Mouse (Mus musculus): ENCODE results near the gene Cfl1.
"Not testable (repeated sequence)": the region's sequence is repeated elsewhere in the genome, so short reads cannot be mapped to it uniquely, and the experiment has no call there.

Gene Cfl1

DNA sequence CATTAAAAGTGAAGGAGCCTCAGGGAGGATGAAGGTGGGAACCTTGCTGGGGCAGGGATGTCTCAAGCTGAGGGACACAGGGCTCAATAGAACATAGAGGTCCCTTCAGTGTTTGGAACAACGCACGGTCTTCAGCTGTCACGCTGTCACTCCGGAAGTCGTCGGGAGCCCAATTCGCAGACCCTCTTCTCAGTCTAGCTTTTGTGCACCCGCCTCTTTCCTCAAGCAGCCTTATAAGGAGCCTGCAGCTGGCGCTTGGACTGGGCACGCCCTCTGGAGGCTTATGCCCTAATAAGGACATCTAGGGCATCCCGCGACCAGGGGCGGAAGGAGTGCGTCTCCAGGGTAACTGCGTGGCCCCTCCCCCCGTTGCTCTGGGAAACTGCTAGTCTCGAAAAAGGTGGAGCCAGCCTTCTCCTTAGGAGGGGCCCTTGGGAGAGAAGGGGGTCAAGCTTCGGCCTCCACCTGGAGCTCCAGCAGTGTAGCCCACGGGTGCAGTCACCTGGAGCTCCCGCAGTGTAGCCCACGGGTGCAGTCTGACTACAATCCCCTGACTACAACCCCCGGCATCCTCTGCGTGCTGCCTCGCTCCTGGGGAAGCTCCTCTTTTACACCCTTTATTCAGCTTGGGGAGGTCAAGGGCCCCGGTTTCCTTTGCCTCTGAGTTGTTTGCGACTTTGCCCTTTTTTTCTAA, 1.2 kb upstream of the Cfl1 start:
- DNase-seq (ENCODE audit: low read depth) = peak; percentile 98

DNA sequence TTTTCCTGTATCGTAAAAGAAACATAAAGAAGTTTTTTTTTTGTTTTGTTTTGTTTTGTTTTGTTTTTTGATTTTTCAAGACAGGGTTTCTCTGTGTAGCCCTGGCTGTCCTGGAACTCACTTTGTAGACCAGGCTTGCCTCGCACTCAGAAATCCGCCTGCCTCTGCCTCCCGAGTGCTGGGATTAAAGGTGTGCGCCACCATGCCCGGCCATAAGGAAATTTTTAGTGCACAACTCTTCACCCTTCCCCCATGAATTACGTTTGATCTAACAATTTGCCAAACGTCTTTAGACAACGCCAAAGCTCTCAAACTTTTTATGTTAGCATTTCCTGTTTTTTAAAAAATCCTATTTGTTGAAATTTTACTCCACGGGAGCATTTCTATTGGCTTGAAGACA, 534 bp upstream of the Cfl1 start:
- not testable (repeated sequence) for DNase-seq (ENCODE audit: low read depth)

GRCm38 (mm10) chr19:5490898-5491708, 848 bp downstream of the Cfl1 start:
- DNase-seq (ENCODE audit: low read depth) = peak; percentile 85

DNA sequence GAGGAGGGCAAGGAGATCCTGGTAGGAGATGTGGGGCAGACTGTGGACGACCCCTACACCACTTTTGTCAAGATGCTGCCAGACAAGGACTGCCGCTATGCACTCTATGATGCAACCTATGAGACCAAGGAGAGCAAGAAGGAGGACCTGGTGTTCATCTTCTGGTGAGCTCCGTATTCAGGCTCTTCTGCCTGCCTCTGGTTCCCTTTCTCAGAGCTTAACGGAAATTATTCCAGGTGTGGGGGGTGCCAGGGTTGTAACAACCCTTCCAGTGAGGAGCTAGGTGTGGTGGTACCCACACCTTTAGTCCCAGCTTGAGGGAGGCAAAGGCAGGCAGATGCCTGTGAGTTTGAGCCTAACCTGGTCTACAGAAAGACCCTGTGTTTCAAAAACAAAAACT, 2.4 kb downstream of the Cfl1 start:
- DNase-seq (ENCODE audit: low read depth) = no peak

DNA sequence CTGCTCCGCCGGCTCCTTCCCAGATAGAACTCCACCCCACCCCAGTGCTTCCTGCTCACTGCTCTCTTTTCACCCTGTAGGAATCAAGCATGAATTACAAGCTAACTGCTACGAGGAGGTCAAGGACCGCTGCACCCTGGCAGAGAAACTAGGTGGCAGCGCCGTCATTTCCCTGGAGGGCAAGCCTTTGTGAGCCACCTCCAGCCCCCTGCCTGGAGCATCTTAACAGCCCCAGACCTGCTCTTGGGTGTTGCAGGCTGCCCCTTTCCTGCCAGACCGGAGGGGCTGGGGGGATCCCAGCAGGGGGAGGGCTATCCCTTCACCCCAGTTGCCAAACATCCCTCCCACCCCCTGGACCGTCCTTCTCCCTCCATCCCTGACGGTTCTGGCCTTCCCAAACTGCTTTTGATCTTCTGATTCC, 3.1 kb downstream of the Cfl1 start:
- not testable (repeated sequence) for DNase-seq (ENCODE audit: low read depth)

- DNase-seq (ENCODE audit: low read depth) = no peak
Observed at GRCm38 (mm10) chr19:5494314-5494713, 4.1 kb downstream of the Cfl1 start.

DNA sequence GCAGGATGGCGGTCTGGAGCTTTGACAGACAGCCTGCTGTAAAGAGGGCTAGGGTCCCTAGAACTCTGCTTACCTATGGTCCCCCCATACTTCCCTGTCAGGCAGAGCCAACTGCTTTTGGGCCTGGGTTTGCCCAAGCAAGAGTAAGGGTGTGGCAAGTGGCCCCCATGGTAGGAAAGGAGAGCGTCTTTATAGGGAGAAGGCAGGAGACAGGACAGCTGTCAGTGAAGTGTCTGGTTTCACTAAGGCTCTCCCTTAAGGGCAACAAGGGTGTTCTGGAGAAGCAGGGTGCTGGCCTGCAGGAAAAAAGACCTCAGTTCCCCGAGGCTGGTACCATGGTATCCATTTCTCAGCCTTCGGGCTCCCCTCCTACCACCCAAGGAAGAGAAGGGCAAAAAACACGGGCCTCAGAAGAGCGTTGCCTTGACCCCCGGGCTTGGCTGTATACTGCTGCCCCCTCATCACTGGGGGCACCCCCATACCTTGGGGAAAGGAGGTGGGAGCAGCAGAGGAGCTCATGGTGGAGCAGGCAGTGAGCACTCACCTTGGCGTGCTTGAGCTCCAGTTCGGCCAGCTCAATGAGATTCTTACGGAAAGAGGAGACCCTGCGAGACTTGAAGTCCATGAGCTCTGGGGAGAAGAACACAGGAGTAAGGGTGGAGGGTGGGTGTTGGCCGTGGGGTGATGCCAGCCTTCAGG, 5.2 kb downstream of the Cfl1 start:
- no peak for DNase-seq (ENCODE audit: low read depth)

- no peak for DNase-seq (ENCODE audit: low read depth)
Observed at GRCm38 (mm10) chr19:5496052-5496370, 5.8 kb downstream of the Cfl1 start.

GRCm38 (mm10) chr19:5500330-5500875, 10.1 kb downstream of the Cfl1 start:
- DNase-seq (ENCODE audit: low read depth) = no peak

DNA sequence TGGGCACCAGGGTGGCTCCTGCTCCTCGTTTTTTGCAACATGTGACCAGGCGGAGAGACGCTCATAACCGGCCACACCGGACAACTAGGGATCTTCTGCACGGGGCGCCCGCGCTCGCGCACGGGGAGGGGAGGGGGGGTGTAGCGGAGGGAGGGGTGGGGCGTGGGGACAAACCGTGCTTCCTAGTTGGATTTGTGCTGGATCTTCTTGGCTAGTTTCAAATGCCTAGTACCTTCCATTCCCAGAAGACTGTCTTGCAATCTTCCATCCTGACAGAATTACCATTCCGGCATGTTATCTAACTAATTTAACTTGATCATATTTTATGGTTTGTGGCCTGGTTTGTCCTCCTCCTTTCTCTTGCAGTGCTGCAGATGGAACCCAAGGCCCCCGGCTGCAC, 13.4 kb downstream of the Cfl1 start, which contains the start of gene 1700020D05Rik:
1700020D05Rik (minus strand) TSS at position 101 of the 400 bp plus-strand sequence.
- DNase-seq (ENCODE audit: low read depth) = no peak

DNA sequence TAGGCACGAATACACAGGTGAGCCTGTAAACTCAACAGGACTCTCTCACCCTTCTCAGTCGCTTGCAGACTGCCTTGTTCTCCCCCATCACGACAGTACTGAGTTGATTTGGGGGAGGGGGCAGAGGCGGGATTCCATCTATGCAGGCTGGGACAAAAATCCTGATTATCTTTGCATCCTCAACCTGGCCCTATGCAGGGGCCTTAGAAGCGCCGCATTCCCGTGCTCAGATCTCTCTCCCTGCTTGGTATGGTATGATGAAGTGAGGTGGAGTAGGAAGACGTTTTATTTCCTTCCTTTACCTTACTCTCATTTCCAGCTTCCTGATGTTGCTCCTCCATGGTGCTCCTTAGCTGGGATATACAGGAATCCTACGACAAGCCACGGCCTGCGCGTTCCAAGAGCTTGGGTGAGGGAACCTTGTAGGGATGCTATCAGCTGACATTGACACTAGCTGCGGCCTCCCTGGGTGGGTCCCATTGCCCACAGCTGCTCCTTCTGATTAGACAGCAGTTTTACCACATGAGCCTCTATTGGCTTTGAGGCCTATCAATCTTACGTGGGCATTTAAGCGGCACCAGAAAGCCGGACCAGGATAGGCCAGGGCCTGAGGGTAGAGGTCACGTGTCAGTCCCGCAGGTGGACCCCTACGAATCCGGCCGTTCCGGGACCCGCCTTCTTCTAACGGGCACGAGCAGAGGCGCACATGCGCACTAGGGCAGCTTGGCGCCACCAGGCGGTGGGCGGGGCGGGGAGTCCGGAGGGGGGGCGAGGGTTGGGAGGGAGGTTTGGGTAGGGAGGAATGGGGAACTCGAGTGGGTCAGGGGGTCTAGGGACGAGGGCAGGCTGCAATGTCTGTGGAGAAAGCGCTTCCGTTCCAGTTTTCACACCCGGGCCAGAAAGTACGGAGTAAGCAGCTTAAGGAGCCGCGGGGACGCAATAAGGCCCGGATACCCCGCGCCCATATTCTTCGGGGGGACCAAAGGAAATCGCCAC, 20.1 kb downstream of the Cfl1 start, which contains the start of gene Snx32:
Snx32 (minus strand) TSS at position 508 of the 996 bp plus-strand sequence.
- DNase-seq (ENCODE audit: low read depth) = peak; percentile 94

DNA sequence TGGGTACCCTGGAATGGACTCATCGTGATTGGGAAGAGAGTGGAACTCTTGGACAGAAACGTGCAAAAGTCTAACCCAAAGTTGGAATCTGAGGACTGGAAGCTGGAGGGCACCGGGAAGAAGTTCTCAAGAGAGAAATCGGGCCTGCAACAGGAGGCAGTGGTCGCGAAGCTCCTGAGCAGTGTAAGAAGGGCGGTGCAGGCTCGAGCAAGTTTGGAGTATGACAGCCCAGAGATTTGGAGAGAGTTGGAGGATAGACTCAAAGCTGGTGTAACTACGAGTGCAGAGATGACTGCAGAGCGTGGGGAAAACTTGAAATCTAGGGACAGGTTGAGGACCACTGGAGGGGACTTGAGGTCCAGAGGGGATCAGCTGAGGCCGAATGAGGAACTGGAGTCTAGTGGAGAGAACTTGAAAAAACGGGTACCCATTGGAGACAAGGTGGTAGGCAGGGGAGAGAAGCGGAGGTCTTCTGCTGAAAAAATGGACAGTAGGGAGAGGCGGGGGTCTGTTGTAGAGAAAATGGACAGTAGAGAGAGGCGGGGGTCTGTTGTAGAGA, 20.9 kb downstream of the Cfl1 start:
- DNase-seq (ENCODE audit: low read depth) = no peak

DNA sequence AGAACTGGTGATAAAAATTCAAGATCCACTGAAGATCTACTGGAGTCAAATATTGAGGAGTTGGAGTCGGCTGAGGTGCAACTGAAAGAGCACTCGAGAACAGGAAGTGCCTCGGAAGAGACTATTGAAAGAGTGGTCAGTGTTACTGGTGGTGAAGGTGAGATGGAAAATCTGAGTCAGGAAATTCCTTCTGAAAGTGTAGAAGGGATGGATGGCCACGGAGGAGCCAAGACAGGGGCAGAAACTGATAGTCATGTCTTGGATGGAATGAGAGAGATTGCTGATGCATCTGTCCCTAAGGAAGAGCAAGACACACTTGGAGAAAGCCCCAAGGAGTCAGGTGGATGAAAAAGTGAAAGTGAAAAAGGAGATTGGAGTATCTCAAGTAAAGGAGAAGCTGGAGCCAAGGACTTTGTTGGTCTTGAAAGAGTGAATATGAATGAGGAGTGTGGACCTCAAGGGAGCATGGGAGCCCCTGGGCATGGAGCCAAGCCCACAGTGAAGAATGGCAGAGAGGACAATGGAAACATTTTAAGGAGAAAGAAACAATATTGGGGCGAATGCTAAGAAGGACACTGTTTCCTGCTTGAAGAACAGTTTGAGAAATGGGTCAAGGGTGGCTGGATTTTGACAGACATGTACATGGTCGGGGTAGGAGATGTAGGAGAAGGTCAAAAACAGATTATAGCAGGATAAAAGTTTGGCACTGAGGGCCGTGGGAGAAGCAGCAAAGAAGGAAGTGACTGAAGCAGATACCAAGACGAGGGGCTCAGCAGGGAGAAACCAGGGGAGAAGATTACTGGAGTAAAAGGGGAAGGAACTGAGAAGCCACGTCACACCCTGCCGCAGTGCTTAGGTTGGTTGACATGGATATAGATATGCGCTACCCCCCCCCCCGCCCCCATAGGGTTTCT, 22.1 kb downstream of the Cfl1 start:
- no peak for DNase-seq (ENCODE audit: low read depth)

GRCm38 (mm10) chr19:5513005-5513349, 22.7 kb downstream of the Cfl1 start:
- DNase-seq (ENCODE audit: low read depth) = no peak

DNA sequence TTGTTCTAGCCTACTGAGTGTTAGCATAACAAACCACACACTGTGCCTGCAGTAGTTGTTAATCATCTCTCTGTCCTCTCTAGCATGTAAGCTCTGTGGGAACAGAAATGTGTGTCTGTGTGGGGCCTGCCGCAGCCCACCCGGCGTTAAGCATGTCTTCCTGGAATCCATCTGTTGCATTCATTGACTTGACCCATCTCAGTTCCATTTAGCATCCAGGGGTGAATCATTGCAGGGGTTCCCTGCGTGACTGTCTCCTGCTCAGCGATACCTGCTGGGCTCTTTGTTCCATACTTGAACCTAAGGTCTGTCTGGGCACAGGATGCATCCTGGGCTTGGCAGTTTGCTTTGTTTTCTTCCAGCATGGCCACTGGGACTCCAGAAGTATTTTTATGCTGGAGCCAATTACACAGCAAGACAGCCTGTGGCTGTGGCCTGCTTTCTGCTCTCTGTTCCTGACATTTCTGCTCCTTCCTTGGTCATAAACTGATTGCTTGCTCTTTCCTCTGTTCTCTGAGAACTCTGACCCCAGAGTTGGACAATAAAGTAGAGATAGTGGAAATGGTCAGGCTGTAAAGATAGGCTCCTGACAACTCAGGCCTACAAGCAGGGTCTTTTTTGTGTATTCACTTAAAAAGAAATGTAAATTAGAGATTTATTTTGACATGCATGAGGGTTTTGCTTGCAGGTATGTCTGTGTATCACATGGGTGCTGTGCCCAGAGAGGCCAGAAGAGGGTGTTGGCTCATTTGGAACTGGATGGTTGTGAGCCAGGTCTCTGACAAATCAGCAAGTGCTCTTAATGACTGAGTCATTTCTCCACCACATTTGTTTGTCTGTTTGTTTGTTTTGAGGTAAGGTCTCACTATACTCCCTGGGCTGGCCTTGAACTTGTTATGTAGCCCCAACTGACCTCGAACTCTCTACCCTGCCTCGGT, 25.9 kb downstream of the Cfl1 start:
- DNase-seq (ENCODE audit: low read depth) = no peak

DNA sequence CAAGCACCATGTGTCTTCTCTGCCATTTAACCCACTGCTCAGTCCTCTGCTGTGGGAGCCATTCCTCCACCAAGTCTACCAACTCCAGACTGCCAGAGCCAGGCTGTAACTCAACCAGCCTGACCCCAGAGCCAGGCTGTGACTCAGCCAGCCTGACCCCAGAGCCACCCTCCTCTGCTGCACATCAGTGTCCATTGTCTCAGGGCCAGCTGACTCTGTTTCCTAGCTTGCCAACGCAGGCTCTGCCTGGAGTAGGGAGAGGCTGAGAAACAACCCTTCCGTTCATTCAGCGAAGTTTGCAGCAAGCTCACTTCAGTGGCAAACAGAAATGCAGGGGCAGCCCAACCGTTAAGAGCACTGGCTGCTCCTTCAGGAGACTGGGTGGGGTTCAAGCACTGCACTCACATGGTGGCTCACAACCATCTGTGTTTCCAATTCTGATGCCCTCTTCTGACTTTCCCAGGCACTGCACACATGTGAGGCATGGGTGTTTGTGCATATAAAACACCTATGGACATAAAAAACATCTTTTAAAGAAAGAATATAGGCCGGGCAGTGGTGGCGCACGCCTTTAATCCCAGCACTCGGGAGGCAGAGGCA, 26.8 kb downstream of the Cfl1 start:
- no peak for DNase-seq (ENCODE audit: low read depth)

- DNase-seq (ENCODE audit: low read depth) = no peak
Observed at GRCm38 (mm10) chr19:5518721-5519120, 28.5 kb downstream of the Cfl1 start.

- no peak for DNase-seq (ENCODE audit: low read depth)
Observed at GRCm38 (mm10) chr19:5525204-5525603, 34.9 kb downstream of the Cfl1 start.
